Mouse (Mus musculus): ENCODE measurements around the gene Cfap77.
"Not testable (repeated sequence)": the region's sequence is repeated elsewhere in the genome, so short reads cannot be mapped to it uniquely, and the experiment has no call there.

Gene Cfap77

DNA sequence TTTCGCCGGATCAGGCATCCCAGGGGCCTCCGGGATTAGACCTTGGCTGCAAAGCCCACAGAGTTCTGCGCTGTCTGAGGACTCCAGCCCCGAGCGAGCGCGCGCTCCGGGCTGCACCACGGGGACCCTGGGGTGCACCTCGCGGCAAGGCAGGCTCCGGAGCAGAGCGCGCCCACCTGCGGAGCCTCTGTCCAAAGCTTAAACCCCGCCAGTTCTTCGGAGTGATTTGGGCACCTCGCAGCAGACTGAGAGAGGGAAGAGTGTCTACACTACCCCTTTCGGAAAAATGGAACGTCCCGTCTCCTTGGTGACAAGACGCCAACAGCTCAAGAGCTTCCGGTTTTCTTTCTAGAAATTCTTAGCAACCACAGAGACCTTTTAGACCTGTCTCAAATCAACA is at the start of gene Cfap77:
Cfap77 (minus strand) TSS at position 76 of the 400 bp plus-strand sequence.
- peak; percentile 47 to 65 for DNase-seq

DNA sequence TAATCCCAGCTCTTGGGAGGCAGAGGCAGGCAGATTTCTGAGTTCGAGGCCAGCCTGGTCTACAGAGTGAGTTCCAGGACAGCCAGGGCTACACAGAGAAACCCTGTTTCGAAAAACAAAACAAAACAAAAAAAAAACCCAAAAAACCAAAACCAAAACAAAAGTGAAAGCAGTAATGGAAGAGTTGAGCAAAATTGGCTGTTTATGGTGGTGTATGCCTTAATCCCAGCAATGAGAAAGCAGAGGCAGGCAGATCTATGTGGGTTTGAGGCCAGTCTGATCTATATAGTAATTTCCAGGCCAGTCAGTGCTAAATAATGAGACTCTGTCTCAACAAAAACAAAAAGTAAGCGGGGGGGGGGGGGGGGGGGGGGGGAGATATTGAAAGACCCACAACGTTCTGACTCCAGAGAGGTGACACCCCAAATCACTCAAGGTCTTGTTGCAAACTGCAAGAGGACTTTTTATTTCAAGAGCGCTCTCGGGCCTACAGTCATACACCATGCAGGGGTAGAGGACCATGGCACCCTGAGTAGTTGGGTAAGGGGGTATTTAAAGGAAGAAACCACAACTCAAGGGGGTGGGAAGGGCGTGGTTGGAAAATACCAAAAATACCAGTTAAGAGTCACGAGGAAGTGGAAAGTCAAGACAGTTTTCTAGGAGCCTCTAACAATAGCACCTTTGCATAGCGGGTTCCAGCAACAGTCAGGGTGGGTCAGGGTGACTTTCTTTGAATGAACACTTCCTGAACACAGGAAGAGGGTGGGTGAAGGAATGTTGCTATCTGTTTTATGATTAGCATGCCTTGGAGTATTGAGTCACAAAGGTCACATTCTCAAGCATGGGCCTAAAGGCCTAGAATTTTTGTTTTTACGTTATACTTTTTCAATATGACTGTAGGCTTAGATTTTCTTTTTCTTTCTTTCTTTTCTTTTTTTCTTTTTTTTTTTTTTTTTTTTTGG is 47.8 kb upstream of the Cfap77 start:
- not testable (repeated sequence) for DNase-seq

DNA sequence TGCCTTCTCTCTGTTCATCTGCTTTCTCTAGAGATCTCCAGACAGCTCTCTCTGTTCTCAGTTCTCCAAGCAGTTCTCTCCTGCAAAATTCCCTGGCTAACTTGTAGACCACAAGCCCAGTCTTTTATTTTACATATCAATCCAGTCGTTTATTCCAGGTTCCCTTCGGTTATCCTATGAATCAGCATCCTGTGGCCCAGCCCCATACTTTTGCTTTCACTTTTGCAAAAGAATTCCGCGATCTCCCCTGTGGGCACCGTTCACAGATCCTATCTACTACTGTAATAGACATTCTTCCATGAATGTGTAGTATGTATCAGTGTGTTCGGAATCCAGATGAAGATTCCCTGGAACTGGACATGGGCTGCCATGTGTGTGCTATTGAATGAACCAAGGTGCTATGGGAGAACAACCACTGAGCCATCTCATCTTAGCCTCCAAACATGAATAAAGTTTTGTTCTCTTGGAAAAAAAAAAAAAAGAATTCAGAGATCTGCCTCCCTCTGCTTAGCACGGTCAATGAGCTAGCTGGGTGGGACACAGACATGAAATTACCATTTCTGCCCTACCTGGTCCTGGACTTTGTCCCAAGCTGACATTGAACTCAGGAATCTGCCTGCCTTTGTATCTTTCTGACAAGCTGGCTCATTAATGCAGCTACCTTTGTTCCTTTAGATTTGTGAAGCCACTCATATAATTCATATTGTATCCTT is 46.1 kb upstream of the Cfap77 start:
- DNase-seq: no peak

DNA sequence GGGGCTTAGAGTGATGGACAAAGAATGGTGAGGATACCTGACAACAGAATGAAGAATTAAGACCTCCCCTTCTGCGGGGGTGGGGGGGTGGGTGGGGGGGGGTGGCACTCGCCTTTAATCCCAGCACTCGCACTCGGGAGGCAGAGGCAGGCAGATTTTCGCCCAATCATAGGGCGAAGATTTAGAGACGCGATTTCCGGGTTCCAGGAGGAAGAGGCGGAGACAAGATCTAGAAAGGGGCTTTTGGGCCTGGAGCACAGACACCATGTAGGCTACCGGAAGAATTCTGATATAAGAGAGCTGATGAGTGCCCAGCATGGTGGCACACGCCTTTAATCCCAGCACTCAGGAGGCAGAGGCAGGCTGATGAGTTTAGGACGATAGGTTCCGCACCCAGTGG is 44.8 kb upstream of the Cfap77 start:
- DNase-seq: no peak

DNA sequence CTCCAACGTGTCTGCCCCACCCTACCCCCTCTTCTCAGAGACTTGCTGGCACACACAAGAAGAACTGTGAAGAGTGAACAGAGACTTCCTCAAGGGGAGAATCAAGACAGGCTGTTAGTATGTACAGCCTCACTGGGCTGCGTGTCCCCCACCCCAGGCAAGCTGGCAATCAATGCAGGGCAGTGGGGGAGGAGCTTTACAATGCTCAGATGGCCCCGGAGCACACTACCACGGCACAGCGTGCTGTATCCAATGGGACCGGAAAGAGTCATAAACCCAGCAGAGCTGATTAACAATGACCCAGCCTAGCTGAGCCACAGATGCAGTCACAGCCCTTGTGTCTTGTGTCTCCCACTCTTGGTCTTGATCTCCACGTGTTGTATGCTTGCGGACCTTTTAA is 43.9 kb upstream of the Cfap77 start:
- DNase-seq: no peak

DNA sequence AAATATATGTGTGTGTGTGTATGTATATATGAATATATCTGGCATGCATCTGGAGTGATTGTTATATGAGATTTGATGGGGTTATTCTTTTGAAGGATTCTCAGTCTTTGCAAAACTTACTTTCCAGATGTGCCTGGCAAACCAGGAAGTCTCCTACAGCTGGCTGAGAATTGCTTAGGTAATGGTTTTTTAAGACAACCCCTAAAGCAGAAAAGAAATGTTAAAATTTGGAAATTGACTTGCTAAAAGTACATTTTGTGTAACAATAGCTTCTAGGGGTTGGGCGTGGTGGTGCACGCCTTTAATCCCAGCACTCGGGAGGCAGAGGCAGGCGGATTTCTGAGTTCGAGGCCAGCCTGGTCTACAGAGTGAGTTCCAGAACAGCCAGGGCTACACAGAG is 43.1 kb upstream of the Cfap77 start:
- DNase-seq: not testable (repeated sequence)

DNA sequence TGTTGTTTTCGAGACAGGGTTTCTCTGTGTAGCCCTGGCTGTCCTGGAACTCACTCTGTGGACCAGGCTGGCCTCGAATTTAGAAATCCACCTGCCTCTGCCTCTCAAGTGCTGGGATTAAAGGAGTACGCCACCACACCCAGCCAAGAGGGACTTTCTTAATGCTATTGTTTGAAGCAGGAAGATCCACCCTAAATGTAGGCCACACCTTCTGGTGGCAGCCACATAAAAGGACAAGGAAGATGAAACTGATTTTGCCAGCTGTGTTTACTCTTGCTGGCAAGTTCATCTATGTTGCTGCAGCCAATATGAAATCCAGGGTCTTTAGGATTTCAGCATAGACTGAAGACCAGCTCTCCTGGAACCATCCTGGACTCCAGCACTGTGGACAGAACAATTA is 42.6 kb upstream of the Cfap77 start:
- DNase-seq: no peak

DNA sequence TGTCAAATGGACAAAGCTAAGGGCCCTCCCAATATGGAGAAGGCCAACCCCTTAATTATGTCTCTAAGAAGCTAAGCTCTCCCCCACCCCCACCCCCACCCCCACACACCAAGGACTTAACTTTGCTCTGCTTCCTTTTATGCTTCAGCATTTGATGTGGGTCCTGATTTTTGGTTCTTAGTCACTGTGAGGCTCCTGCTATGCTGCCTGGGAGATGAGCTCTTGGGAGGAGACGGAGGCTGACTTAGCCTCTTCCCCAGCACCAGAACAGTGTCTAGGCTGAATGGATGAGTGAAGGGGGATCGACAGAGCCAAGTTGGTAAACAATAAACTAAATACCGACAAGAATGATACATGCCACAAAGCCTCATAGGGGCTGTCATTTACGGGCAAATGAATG is 41.9 kb upstream of the Cfap77 start:
- DNase-seq: no peak

DNA sequence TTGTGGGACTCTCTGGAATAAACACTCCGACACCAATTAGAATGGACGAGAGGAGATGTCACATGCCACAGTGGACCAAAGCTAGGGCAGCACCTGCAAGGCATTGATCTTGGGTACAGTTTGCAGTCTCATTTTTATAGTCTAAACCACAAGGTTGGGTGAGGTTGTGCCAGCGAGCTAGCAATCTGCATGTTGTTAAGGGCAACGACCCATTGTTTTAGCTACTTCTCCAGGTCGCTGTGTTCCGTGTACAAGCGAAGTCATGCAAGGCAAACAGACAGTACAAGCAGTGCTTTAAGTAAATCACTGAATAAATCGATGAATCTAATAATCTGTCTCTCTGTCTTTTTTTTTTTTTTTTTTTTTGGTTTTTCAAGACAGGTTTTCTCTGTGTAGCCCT is 40.8 kb upstream of the Cfap77 start:
- no peak for DNase-seq

DNA sequence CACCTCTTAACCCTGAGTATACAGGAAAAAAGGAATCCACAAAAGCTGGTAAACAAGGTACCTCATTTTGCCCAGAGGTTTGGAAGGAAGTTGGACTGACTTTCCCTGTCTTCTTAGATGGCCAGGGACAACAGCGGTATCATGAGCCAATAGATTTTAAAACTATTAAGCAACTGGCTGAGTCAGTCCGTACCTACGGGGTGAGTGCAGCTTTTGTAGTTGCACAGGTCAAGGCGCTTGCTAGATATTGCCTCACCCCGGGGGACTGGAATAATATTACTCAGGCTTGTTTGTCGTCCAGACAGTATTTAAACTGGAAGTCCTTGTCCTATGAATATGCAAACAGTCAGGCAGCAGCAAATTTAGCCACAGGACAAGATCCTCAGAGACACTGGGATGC is 34.4 kb upstream of the Cfap77 start:
- not testable (repeated sequence) for DNase-seq

DNA sequence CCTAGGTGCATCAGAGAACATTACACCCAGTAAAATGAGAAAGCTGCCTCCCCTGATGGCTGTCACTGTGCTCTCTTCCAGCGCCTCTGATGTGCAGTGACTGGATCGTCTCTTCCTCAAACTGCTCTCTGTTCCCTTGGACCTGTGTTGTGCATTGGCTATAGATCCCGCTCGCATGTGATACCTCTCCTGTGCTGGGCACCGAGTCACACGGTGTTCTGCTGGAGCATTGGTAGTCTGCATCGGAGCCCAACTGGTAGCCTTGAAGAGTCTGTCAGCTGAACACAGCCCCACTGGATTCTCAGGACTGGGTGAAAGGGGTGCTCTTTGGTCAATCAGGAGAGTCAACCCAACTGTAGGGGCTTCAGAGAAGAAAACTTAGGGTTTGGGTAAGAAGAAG is 31.2 kb upstream of the Cfap77 start:
- no peak for DNase-seq

DNA sequence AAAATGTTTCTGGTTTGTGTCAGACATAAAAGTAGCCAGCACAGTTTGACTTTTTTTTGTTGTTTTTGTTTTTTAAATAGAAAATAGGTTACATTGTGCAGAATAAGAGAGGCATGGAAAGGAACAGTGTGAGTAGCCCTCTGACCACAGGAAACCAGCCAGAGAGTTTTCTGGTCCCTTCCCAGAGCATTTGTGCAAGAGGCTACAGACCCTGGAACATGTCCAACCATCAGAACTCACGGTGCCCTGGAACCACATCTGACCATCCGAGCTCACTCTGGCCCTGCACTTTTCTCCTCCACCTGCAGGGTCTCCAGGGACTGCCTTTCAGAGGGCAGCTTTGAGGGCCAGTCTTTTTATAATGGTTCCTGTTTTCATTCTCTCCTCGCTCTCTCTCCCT is 27.1 kb upstream of the Cfap77 start:
- no peak for DNase-seq

DNA sequence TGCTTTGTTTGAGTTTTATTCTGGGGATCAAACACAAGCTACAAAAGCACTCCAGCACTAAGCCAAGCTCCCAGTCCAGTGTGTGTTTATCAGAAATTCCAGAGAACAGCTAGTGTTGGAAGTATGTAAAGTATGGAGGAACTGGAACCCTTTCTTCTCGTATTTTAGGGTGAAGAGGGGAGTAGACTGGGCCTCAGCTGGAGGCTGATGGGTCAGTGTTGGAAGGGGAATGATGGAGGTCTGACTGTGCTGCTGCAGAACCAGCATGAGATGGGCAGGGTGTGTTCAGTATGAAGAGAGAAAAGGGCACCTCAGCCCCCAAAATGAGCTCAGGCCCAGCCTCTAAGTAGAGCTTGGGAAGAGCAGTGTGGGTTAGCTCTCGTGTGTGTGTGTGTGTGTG is 21.4 kb upstream of the Cfap77 start:
- DNase-seq: no peak

DNA sequence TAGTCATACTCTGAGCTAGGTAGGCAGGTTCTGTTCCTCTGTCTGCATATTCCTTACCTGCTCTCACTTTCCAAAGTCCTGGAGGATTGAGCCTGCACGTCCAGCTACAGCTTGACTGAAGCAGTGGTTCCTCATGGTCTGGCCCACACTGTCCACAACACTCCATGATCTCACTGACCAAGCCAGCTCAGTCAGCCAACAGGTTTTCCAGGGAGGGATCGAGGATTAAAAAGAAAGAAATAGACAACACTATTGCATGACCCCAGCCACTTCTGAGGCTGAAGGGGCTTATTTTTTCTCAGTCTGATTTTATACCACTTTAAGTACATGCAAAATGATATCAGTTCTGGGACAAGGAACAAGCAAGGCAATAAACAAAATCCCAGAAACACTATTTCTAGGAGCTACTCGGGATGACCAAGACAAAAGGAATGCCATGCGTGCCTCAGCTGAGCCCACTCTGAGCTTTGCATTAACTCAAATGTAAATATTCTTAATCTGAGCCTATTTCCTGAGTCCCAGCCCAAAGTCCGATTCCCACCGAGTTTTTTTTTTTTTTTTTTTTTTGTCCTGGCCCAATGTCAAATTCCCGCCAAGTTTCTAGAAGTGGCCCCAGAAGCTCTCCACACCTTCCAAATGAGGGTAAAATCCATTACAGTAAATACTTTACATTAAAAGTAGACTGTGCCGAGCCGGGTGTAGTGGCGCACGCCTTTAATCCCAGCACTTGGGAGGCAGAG is 20.6 kb upstream of the Cfap77 start:
- DNase-seq: no peak

DNA sequence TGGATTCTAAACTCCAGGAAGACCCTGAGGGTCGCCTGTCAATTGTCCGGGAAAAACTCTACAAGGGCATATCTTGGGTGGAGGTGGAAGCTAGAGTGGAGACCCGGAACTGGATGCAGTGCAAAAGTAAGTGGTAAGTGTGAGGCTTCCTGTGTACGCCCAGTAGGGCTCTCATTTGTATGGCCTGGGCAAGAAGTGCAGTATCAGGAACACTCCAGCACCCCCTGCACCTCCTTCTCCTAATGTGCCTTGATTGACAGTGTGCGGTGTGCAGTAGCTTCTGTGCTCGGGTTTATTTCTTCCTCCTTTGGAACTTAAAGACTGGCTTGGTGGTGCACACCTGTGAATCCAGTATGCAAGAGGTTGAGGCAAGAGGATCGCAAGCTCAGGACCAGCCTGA is 19.8 kb upstream of the Cfap77 start:
- no peak for DNase-seq

DNA sequence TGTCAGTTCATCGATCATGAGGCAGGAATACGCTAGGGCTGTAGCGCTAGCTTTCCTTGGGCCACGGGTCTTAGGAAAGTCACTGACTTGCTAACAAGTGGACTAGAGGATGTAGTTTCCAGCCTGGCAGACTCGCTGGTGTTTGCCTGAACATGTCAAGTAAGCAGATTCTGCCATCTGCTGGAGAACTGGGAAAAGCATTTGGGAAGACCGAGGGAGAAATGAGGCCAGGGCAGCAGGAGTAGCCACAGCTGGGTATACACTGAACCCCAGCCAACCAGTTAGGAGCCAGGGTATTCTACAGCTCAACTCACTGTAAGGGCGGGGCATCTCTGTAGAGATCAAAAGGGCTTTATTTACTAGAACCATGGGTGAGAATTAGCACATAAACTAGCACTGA is 11.5 kb upstream of the Cfap77 start:
- peak; percentile 31 to 47 for DNase-seq

DNA sequence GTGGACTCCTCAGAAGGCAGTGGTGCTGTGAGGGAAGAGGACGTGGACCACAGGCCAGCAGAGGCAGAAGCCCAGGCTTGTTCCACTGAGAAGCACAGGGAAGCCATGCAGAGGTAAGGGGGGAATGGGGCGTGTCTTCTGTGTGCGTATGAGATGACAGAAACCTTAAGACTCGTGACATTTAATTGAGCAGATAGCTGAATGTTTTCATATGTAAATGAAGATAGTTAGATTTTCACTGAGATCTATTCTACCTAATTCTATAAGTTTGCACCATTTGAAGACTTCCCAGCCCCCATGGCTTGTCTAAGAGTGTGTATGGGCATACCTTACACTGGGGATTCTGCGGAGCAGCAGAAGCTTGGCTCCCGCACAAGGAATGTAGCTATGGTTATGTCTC is 10.9 kb upstream of the Cfap77 start:
- DNase-seq: no peak

DNA sequence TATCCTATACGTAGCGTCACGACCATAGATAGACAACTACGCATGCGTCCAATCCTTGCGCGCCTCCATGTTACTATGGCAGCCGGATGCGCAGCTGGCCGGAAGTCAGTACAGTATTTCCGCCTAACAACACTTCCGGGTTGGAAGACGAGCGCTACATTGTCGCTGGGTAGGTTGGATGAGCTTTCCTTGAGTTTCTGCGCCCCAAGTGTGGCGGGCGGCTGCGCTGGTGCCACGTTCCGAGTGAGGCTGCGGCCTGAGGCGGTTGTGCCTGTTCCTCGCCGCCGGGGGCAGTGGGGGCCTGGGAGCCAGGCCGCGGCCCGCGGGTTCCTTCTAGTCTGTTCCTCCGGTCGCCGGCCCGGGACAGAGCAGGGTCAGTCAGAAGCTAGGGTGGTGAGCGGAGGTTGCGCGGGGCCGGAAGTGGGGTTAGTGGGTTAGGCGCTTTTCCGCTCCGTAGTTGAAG is 5.3 kb upstream of the Cfap77 start, which contains the start of gene Ttf1:
Ttf1 (plus strand) TSS at position 128 of the 463 bp plus-strand sequence.
- peak; percentile 93 to 94 for DNase-seq

DNA sequence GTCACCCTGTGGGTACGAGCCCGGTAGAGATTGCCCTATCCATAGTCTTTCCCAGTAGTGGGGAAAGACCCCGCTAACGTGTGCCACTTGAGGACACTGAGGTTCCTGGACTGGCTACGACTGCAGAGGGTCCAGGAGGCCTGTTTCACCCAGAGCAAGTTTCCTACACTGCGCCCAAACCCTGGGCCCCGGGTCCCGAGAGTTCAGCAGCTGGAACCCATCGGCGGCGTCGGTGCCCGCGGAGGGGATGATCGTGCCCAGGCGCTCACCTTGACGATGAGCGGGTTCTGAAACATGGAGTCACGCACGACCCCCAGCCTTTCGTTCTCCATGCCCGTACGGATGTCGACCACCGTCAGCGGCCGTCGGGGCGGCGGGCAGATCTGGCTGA is 326 bp downstream of the Cfap77 start:
- no peak for DNase-seq

DNA sequence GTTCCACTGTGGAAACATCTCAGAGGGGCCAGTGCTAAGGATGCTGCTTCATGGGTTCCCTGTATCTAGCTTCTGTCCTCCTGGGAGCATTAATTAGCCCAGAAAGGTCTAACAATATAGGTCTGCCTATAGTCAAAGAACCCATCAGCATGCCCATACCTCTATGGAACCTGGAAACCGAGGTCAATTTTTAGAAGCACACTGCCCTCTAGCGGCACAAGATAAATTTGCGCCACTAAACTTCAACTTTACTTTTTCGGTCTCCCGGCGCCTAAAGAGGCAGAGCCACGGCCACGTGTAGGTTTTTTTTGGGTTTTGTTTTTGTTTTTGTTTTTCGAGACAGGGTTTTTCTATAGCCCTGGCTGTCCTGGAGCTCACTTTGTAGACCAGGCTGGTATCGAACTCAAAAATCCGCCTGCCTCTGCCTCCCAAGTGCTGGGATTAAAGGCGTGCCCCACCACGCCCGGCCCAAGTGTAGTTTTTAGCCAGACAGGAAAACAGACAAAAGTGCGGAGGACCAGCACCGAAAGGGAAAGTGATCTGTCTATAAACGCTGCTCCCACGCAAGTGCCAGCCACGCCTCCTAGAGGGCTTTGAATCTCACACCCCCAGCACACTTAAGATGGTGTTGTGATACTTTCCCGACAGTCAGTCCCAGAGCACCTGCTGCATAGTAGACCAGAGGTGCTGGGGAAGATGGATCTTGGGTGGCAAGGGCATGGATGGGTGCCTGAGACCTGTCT is 893 bp downstream of the Cfap77 start:
- peak; percentile 70 to 76 for DNase-seq

DNA sequence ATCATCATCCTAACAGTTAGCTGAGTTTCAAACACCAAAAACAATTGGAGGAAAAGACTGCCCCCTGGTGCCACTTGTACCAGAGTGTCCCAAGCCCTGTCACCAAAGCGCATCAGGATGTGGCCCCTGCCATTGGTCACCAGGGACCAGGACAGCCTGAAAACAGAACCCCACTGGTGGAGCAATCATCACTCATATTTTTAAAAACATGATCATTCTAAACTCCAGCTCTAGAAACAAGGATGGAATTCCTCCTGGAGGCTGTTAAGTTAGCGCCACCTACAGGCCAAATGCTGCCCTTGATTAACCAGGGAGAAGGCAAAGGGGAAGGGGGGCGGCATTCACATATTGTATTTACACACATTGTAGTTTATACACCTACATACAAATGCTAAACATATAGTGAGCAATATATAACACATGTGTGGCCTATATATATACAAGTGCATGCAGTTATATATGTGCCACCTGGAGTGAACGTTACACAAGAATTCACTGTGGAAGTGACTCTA is 1.9 kb downstream of the Cfap77 start:
- peak; percentile 75 to 86 for DNase-seq

DNA sequence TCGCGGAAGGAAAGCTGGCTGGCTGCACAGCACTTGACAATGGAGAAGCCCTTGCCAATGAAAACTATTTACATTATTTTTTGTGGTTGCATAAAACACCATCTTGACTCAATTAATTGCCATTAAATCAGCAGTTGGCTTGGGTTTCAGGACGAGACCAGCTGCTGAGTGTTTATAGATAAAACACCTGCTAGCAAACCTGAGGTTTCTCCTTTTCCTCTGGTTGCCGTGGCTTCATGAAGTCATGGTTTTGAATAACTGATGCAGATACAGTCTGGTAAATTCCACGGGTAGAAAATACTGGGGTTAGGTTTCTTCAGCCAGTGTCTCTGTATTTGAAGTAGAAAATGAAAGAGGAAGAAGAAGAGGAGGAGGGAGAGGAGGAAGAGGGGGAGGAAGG is 2.9 kb downstream of the Cfap77 start:
- DNase-seq: no peak
